Mouse (Mus musculus) heart, postnatal 4 days (tissue): ENCODE measurements around the gene Gabpa. TPM values are rescaled to one million over a fixed set of nuclear protein-coding genes. Genes with fewer than 3 reads are reported as not detected.
A peak's percentile ranks its signal among the peaks of the same experiment; 100 is the strongest.

Source experiments
- DNase-seq: peaks from one replicate; pipeline ENCODE4 v3.0.0; 2021
- total RNA-seq, 2 experiments: library from RNA; stranded (reverse); gene quantifications; 2 replicates each; pipeline ENCODE4 v1.2.3; 2021

Gene Gabpa
- 10 to 100 TPM; 50.8 to 51.1 TPM for total RNA-seq

GRCm38 (mm10) chr16:84834745-84835440, at the start of gene Gabpa:
TSS of gene Gabpa (plus strand) at chr16:84834925.
- DNase-seq: peak; percentile 92

- DNase-seq: no peak
These were observed 49.8 kb upstream of the Gabpa start for GRCm38 (mm10) chr16:84784966-84785365.

DNA sequence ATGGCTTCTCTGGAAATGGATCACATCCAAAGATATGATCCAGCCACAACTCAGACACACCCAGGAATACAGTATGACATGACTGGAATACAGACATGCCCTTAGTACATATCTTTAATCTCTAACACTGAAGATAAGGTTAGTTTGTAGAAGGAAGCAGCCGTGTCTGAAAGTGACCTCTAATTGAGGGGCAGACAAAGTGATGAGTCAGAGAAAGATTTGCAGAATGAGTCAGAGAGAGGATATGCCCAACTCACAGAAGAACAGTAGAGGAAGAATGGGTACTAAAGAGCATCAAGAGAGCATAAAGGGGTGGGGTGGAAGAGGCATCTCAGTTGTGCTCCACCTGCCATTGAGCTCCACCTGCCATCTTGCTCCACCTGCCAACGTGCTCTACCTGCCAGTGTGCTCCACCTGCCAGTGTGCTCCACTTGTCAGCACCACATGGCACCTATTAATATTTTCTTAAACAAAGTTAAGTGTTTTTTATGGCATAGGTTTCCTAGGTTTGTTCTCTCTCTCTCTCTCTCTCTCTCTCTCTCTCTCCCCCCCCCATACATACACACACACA, 44.0 kb upstream of the Gabpa start:
- DNase-seq: no peak

DNA sequence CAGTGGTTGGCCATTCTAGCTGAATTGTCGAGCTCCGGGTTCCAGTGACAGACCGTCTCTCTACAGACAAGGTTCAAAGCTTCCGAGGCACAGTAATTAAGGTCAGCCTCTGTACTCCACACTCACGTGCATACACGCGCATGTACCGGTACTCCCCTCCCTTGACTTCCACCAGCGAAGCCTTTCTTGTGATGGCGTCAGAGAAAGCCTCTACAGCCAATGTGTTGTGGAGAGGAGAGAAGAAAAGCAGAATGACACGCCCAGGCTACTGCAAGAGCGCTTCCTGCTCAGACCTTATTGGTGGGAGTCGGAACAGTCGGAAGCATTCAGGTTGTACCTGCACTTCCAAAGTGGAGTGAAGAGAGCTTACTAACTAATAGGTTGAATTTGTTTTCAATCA, 41.3 kb upstream of the Gabpa start:
- no peak for DNase-seq

DNA sequence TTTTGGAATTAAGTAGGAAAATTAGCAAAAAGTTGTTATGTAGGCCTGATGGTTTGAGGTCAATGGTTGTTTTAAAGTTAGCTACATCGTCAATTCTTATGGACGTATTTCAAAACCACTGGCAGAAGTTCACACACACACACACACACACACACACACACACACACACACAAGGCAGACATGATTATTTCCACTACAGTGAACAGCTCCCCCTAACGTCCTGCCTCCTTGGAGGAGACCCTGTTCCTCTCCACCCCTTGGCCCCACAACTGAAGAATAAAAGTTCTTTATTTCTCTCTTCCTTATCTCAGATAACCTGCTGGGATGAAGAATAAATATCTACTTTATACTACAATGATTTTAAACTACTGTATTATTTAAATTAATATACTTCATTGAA, 39.4 kb upstream of the Gabpa start:
- no peak for DNase-seq

DNA sequence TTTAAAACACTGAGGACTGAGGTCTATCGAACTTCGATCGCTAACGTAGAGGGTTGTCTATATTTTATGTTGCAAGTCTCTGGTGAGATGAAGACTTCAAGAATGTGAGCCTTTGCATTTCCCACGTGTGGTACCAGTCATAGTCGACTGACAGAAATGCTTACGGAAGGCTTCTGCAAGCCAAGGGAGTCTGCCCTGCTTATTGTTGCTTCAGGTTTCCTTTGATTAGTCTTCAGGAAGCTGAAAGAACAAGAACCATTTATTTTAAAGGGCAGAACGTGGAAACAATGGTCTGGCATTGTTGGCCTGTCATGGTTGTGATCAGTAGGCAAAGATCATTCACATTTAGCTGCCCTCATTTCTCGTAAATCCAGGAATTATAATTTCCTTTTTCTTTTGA, 38.0 kb upstream of the Gabpa start:
- DNase-seq: no peak

DNA sequence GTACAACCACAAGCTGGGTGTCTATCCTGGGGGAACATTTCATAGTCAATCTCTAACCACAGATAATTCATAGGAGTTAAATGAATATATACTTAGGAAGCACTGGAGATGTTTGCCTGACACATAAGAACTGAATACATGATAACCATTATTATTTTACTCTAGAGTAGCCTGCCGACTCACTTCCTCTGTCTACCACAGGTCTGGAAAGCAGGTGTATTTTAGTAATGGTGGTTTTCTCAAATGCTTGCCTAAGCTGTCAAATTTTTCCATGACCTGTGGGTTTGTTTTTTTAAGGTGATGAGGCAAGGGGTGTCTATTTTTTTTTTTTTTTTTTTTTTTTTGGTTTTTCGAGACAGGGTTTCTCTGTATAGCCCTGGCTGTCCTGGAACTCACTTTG, 34.7 kb upstream of the Gabpa start:
- no peak for DNase-seq

DNA sequence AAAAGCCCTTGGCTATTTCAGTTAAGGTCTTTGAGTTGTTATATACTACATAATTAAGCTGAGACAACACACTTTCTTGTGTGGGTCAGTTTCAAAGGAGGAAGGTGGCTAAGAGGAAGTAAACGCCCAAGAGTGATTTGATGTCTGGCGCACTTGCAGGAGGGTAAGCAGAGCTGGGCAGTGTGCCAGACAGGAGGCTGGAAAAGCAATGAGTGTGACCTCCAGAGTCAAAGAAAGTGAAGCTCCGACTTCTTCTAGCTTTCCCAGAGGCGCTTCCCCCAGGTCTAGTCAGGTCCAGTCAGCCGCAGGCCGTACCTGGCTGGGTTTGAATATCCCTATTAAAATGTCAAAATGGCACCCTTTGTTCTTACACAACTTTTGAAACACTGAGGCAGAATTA, 32.5 kb upstream of the Gabpa start:
- peak; percentile 78 for DNase-seq

DNA sequence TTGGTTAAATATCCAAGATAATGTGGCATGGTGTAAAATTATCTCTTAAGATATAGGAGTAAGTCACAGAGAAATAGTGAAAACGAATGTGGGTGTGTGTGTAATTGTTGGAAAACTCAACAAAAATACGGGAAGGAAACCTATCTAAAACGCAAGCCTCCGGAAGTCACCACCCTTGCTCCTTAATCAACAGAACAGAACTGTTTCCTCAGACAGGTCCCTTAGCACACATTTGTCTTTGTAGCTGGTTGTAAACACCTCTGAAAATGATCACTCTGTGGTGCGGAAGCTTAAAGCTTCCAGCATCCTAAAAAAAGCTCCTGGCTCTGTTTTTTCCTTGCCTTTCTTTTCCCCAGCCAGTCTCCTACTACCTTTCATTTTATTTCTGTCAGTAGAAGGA, 29.9 kb upstream of the Gabpa start:
- DNase-seq: no peak

DNA sequence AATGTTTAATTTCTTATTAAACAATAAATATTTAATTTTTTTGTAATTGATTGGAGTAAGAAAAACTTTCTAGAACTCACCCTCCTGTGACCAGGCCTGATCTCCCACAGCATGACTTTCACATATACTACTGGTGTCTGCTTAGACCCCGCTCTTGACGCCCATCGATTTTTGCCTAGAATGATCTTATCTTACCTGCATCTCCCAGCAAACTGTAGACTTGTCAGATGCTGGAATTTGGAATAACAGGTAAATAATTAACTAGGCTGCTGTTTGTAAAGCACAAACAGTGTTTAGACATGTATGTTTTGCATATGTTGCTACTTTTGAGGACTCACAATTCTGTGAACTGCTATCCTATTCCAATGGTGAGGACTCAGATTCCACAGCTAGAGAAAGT, 28.6 kb upstream of the Gabpa start:
- no peak for DNase-seq

- DNase-seq: no peak
These were observed 26.9 kb upstream of the Gabpa start for GRCm38 (mm10) chr16:84807874-84808273.

DNA sequence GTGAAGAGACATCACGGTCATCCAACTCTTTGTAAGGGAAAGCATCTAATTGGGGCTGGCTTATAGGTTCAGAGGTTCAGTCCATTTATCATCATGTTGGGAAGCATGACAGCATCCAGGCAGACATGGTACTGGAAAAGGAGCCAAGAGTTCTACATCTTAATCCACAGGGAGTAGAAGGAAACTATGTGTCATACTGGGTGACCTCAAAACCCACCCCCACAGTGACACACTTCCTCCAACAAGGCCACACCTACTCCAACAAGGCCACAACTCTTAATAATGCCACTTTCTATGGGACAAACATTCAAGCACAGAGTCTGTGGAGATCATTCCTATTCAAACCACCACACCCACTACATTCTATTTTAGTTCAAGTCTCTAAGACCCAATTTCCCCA, 24.5 kb upstream of the Gabpa start:
- DNase-seq: no peak

DNA sequence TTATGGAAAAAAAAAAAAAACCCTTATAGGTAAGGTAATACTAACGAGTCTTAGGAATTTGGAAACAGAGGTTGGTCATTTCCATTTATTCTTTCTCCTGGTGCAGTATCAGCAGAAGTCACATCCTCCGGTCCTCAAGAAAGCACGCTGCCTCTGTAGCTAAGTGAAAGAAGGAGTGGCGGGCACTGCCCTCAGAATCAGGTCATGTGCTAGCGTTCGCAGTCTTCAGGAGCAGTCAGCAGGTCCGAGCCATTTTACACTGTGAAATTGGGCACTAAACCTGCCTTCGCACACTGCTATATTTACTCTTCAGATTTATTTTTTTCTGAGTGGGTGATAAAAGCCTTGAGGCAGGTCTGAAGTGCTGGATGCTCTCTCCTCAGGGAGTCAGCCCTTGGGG, 20.9 kb upstream of the Gabpa start:
- no peak for DNase-seq

DNA sequence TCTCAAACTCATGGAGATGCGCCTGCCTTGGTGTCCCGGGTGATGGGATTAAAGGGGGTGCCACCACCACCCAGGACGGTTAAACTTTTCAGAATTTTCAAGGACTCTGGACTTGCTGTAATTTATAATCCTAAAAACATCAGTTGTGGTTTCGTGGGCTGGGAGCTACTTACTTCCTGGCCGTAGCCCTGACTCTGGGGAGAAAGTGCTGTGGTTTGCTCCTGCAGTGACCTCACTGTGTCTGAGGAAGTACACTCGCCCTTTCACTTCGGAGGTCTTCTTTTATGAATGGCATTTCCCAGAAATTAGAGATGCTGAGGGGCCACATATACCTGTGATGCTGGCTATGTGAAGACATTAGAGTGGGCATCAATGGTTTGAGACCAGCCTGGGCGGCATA, 20.2 kb upstream of the Gabpa start:
- no peak for DNase-seq

- peak; percentile 44 for DNase-seq
These were observed 17.3 kb upstream of the Gabpa start for GRCm38 (mm10) chr16:84817423-84817822.

GRCm38 (mm10) chr16:84825009-84825408, 9.7 kb upstream of the Gabpa start:
- peak; percentile 71 for DNase-seq

GRCm38 (mm10) chr16:84831696-84832095, 3.0 kb upstream of the Gabpa start:
- DNase-seq: no peak

- no peak for DNase-seq
These were observed 2.0 kb upstream of the Gabpa start for GRCm38 (mm10) chr16:84832736-84833135.

DNA sequence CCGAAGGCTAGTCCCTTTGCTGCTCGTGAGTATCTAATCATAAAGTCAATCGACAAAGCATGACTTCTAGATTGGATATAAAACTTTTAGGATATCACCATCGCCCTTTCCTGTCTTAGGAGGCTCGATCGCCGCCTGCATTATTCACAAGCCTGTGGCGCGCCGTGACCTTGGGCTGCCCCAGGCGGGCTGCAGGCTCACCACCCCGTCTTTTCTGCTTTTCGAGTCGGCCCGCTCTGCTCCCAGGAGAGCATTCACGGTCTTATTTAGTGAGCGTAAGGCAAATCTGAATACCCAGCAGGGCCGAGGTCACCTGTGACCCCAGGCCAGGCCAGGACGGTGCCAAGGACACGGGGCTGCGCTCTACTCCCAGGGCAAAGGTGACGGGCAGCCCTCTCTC, 381 bp upstream of the Gabpa start:
- no peak for DNase-seq

DNA sequence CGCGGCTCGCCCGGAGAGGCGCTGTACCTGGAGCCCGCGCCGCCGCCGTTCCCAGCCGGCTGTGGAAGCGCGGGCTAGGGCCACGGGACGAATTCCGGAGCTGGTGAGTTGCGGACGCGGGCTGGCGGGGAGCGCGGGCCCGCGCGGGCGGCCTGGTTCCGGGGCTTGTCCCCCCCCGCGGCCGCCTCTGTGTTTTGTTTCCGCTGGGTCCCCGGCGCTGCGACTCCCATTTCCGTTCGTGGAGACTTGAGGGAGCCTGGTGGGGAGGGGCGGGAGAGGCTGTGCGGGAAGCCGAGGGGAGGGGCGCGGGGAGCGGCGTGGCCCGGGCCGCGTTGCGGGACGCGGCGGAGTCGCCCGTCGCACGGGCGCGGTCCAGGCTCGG, 707 bp downstream of the Gabpa start, which contains the start of gene Atp5j:
Atp5j (minus strand) TSS at position 185 of the 382 bp plus-strand sequence.
- DNase-seq: peak; percentile 88

GRCm38 (mm10) chr16:84835823-84836743, 1.4 kb downstream of the Gabpa start:
- peak; percentile 67 for DNase-seq

DNA sequence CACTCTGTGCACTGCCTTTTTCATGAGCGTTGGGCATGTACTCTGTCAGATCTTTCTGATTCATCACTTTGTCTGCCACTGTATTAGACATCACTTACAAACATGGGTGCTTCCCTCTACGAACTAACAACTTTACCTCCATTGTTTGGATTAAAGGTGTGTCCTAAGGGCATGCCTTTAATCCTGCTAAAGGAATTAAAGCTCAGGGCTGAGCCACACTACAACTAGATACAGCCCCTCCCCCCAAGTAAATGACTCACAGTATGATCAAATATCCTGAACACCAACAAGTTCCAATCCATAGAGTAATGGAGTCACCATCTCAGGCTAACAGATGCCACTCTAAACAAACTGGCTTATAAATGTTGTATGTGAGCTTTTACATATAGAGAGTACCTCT, 3.9 kb downstream of the Gabpa start:
- no peak for DNase-seq

GRCm38 (mm10) chr16:84853492-84853891, 18.8 kb downstream of the Gabpa start:
- no peak for DNase-seq

DNA sequence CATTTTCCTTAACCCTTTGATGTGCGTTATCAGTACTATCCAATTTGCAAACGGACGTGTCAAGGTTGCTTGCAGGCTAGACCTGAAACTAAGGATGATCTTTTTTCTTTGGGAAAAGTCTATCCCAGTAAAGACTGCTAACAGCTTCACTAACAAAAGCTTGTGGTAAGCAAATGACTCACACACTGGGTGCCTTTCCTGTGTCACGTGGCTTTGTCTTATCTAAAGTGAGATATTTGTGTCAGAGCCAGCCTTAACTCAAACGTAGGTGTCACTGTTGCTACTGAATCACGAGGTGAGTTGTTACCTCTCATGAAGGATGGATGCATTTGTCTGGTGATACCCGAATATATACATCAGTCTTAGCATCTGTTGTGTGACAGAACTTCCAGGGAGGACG, 29.9 kb downstream of the Gabpa start:
- DNase-seq: no peak
